Mouse (Mus musculus) MEL (cell line): ENCODE results near the gene Dennd4b.

ENCODE experiments used
- CTCF ChIP-seq, 3 experiments: IDR thresholded peaks in 2 of 3; conservative IDR thresholded peaks in 1 of 3; 2 replicates each; pipeline ENCODE4 v1.5.1; 2011 to 2012; ENCODE audit warnings: low read length in 3 of 3, low read depth in 2 of 3, mild to moderate bottlenecking in 2 of 3, improper control_type of control experiment in 1 of 3, inconsistent platforms in 1 of 3, mixed read lengths in 1 of 3, moderate library complexity in 1 of 3; ENCODE audit not compliant: control insufficient read depth in 1 of 3, insufficient read depth in 1 of 3, poor library complexity in 1 of 3, severe bottlenecking in 1 of 3
- EP300 ChIP-seq, 2 experiments: IDR thresholded peaks; 2 replicates each; pipeline ENCODE4 v1.6.1; 2011; ENCODE audit warnings: improper control_type of control experiment in 2 of 2, low read length in 2 of 2, low read depth in 1 of 2, mild to moderate bottlenecking in 1 of 2
- GABPA ChIP-seq: IDR thresholded peaks from 2 replicates; pipeline ENCODE4 v1.6.1; 2012; ENCODE audit warnings: low read depth, mild to moderate bottlenecking, inconsistent platforms, low read length, improper control_type of control experiment, moderate library complexity
- GATA1 ChIP-seq: IDR thresholded peaks from 2 replicates; pipeline ENCODE4 v1.6.1; 2011; ENCODE audit warnings: low read depth, low read length, improper control_type of control experiment
- MAFK ChIP-seq: IDR thresholded peaks from 2 replicates; pipeline ENCODE4 v1.6.1; 2011; ENCODE audit warnings: low read depth, mild to moderate bottlenecking, low read length, improper control_type of control experiment, borderline replicate concordance
- MAX ChIP-seq: IDR thresholded peaks from 2 replicates; pipeline ENCODE4 v1.6.1; 2011; ENCODE audit warnings: low read length, improper control_type of control experiment
- MAZ ChIP-seq: IDR thresholded peaks from 2 replicates; pipeline ENCODE4 v1.6.1; 2012; ENCODE audit warnings: low read depth, mild to moderate bottlenecking, inconsistent platforms, low read length, improper control_type of control experiment
- POLR2A ChIP-seq, 2 experiments: IDR thresholded peaks; 2 replicates each; pipeline ENCODE4 v1.6.1; 2011 to 2012; ENCODE audit warnings: low read length in 2 of 2, mild to moderate bottlenecking in 2 of 2, control low read depth in 1 of 2, improper control_type of control experiment in 1 of 2, low read depth in 1 of 2, moderate library complexity in 1 of 2; ENCODE audit not compliant: control insufficient read depth in 1 of 2, insufficient read depth in 1 of 2, poor library complexity in 1 of 2
- POLR2AphosphoS5 ChIP-seq: IDR thresholded peaks from 2 replicates; pipeline ENCODE4 v1.6.1; 2012; ENCODE audit warnings: low read depth, borderline replicate concordance, mild to moderate bottlenecking, inconsistent platforms, low read length, moderate library complexity, mixed read lengths
- RCOR1 ChIP-seq: IDR thresholded peaks from 2 replicates; pipeline ENCODE4 v1.6.1; 2012; ENCODE audit warnings: low read depth, mild to moderate bottlenecking, inconsistent platforms, low read length, improper control_type of control experiment
- TCF12 ChIP-seq: IDR thresholded peaks from 2 replicates; pipeline ENCODE4 v1.6.1; 2014; ENCODE audit warnings: low read depth, mild to moderate bottlenecking, inconsistent platforms, low read length, improper control_type of control experiment, moderate library complexity
- USF1 ChIP-seq: IDR thresholded peaks from 2 replicates; pipeline ENCODE4 v1.6.1; 2014; ENCODE audit warnings: low read depth, mild to moderate bottlenecking, inconsistent platforms, low read length, improper control_type of control experiment, moderate library complexity
- ZC3H11A ChIP-seq: IDR thresholded peaks from 2 replicates; pipeline ENCODE4 v1.6.1; 2012; ENCODE audit warnings: low read depth, mild to moderate bottlenecking, inconsistent platforms, low read length, improper control_type of control experiment
- ZKSCAN1 ChIP-seq: IDR thresholded peaks from 2 replicates; pipeline ENCODE4 v1.6.1; 2012; ENCODE audit warnings: low read depth, mild to moderate bottlenecking, inconsistent platforms, low read length, improper control_type of control experiment, moderate library complexity

DNA sequence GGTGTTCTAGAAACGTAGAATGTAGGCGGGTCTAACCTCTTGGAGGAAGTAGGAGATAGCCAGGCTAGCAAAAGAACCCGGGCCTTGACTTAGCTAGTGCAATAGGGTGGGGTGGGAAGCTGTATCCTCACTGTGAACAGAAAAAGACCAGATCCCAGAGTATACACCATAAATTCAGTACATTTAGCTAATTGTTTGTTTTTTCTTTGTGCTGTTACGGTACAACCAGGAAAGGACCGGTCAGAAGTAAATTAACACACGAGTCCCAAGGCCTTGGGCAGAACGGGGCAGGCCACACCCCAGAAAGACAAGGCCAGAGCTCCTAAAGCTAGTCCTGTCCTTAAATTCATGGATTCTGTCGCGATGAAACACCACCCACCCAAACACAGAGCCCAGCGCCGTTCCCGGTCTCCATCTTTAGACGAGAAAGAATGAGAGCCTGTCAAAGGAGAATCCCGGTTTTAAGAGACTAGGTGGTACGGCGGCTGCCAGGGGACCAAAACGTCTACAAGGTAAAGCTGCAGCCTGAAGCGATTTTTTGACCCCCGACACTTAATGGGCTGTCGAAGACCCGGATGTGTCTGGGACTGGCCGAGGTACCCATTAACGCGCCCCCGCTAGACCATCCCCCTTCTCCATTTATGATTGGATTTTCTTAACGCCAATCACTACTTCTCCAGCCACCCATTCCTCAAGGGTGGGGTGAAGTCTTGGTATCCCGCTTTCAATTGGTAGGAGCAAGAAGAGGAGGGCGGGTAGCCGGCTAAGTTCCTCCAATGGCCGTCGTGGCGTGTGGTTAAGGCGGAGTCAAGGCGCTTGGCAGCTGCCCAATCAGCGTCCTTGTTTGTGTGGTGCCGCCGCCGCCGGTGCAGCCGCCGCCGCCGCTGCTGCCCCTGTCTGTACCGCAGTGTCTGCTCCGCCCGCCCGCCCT lies 27.6 kb downstream of the Dennd4b start, which contains the start of gene Gatad2b:
- TF ChIP-seq CTCF (IDR thresholded peaks at IDR 0.05 in 2 of 3, conservative IDR thresholded peaks at IDR 0.05 in 1 of 3; ENCODE audit: control insufficient read depth in 1 of 3, insufficient read depth in 1 of 3, low read depth in 2 of 3, low read length in 3 of 3, poor library complexity in 1 of 3, severe bottlenecking in 1 of 3) (0 out of 6 replicates have a peak, but pooled peaks of 1 of the 3 experiments have one; percentile 5), MAX (0 out of 2 replicates have a peak, but pooled peaks have one; percentile 45), ZC3H11A (no peak), GABPA (no peak), EP300 (IDR thresholded peaks at IDR 0.05; ENCODE audit: low read depth in 1 of 2, low read length in 2 of 2) (no peak), POLR2A (IDR thresholded peaks at IDR 0.05; ENCODE audit: control insufficient read depth in 1 of 2, insufficient read depth in 1 of 2, low read depth in 1 of 2, low read length in 2 of 2, poor library complexity in 1 of 2) (peak; percentile 64 to 96), TCF12 (peak; percentile 66), RCOR1 (no peak), POLR2AphosphoS5 (peak; percentile 74; the same call in 1 of the 2 replicates), USF1 (0 out of 2 replicates have a peak, but pooled peaks have one; percentile 31), GATA1 (no peak), MAZ (peak; percentile 89), MAFK (no peak), ZKSCAN1 (no peak)
